Comparison of ENCODE assay signal across 11 mouse cellular contexts in genomic region chr12:101016412-101016928, GRCm38 (mm10). TPM values are rescaled to one million over a fixed set of nuclear protein-coding genes. Genes with fewer than 3 reads are reported as not detected.
DNase-seq lines count a peak whose midpoint lies in the region; ATAC-seq and TF ChIP-seq lines count a peak whose summit lies in the region.
"Had no signal": no experiment of that assay in that cellular context is flagged by ENCODE, and none has a peak within 500 bp of the region (broad histone marks: within the 10 kb centered on the region; RNA-seq: fewer than 3 reads in every experiment).

No protein-coding gene starts in this region.

- H3K27ac ChIP-seq in kidney, embryonic 15.5 days: peak overlapping the region; percentile 76
- H3K27ac ChIP-seq in embryonic facial prominence, embryonic 12.5 days: 0 out of 2 replicates have a peak overlapping the region, but pooled peaks have one; percentile 31
- no peak overlapping the region for H3K27ac ChIP-seq in liver, embryonic 14.5 days
- H3K27ac ChIP-seq: neural tube, embryonic 12.5 days had no signal

- TF ChIP-seq CTCF in liver, embryonic 14.5 days (IDR thresholded peaks at IDR 0.05; ENCODE audit: low read depth): no peak

- peak overlapping the region; percentile 16; the same call in 1 of the 2 replicates for H3K4me2 ChIP-seq in kidney, embryonic 15.5 days
- H3K4me2 ChIP-seq in embryonic facial prominence, embryonic 12.5 days (replicated peaks): no peak overlapping the region
- 0 out of 2 replicates have a peak overlapping the region, but pooled peaks have one; percentile 11 for H3K4me2 ChIP-seq in liver, embryonic 14.5 days (ENCODE audit: low read depth)
- H3K4me2 ChIP-seq: neural tube, embryonic 12.5 days had no signal

- H3K27me3 ChIP-seq in kidney, embryonic 15.5 days: no peaks in the 10 kb centered on the region
- H3K27me3 ChIP-seq in embryonic facial prominence, embryonic 12.5 days: 0 out of 2 replicates have a peak, but pooled peaks cover 3% of the 10 kb centered on the region
- no peaks in the 10 kb centered on the region for H3K27me3 ChIP-seq in liver, embryonic 14.5 days (ENCODE audit: control insufficient read depth, insufficient read depth, low read length)
- H3K27me3 ChIP-seq: neural tube, embryonic 12.5 days had no signal

- peaks cover 15% of the 10 kb centered on the region for H3K36me3 ChIP-seq in kidney, embryonic 15.5 days
- H3K36me3 ChIP-seq in embryonic facial prominence, embryonic 12.5 days: no peaks in the 10 kb centered on the region
- peaks cover 6% of the 10 kb centered on the region; the same call in 1 of the 2 replicates for H3K36me3 ChIP-seq in liver, embryonic 14.5 days (replicated peaks; ENCODE audit: control insufficient read depth, insufficient read depth, low read depth)

- ATAC-seq in kidney, embryonic 15.5 days (replicated peaks; ENCODE audit: low FRiP score): no peak
- ATAC-seq in embryonic facial prominence, embryonic 12.5 days (ENCODE audit: insufficient number of reproducible peaks, insufficient read depth, low FRiP score, low TSS enrichment): no peak
- ATAC-seq in liver, embryonic 14.5 days (ENCODE audit: insufficient read depth): no peak

- H3K9ac ChIP-seq in kidney, embryonic 15.5 days: no peak overlapping the region
- no peak overlapping the region for H3K9ac ChIP-seq in embryonic facial prominence, embryonic 12.5 days
- H3K9ac ChIP-seq in liver, embryonic 14.5 days (replicated peaks): no peak overlapping the region

- no peaks in the 10 kb centered on the region for H3K9me3 ChIP-seq in kidney, embryonic 15.5 days (replicated peaks)
- no peaks in the 10 kb centered on the region for H3K9me3 ChIP-seq in embryonic facial prominence, embryonic 12.5 days
- H3K9me3 ChIP-seq in liver, embryonic 14.5 days (ENCODE audit: control insufficient read depth, low read length): no peaks in the 10 kb centered on the region
- H3K9me3 ChIP-seq: neural tube, embryonic 12.5 days had no signal

- WGBS in kidney, embryonic 15.5 days: 52% methylated on average over 5 of the region's 5 CpGs
- 35% methylated on average over 5 of the region's 5 CpGs for WGBS in embryonic facial prominence, embryonic 12.5 days
- 52% methylated on average over 5 of the region's 5 CpGs for WGBS in liver, embryonic 14.5 days (ENCODE audit: insufficient replicate concordance)

- peaks cover 88% of the 10 kb centered on the region for H3K4me1 ChIP-seq in kidney, embryonic 15.5 days
- peaks cover 31% of the 10 kb centered on the region for H3K4me1 ChIP-seq in embryonic facial prominence, embryonic 12.5 days
- peaks cover 46 to 67% of the 10 kb centered on the region in 2 experiments for H3K4me1 ChIP-seq in liver, embryonic 14.5 days (replicated peaks; ENCODE audit: control insufficient read depth in 2 of 2, insufficient read depth in 2 of 2, low read length in 1 of 2)

- no peak overlapping the region for H3K4me3 ChIP-seq in kidney, embryonic 15.5 days (replicated peaks)
- H3K4me3 ChIP-seq in embryonic facial prominence, embryonic 12.5 days: no peak overlapping the region
- H3K4me3 ChIP-seq in liver, embryonic 14.5 days (ENCODE audit: insufficient read depth in 1 of 2, low read depth in 2 of 2, low read length in 2 of 2): no peak overlapping the region
- H3K4me3 ChIP-seq: erythroblast, embryonic 14.5 days; neural tube, embryonic 12.5 days had no signal

- TF ChIP-seq EP300 in liver, embryonic 14.5 days (IDR thresholded peaks at IDR 0.05; ENCODE audit: low read depth): no peak

- DNase-seq in kidney, postnatal 36 days: no peak
- DNase-seq in ES-CJ7 (ENCODE audit: low read depth, low spot score): peak; percentile 94
- no peak for DNase-seq in liver, embryonic 14.5 days (ENCODE audit: low read depth in 3 of 3, low spot score in 3 of 3)
- no peak for DNase-seq in right cerebral cortex, postnatal 14 days
- DNase-seq in layer of hippocampus, postnatal 25 days (ENCODE audit: extremely low spot score in 1 of 2, low spot score in 1 of 2): no peak
- DNase-seq in right cerebral cortex, postnatal 4 days: no peak
- DNase-seq: cerebellum, adult 9-10 months had no signal

RNA-seq across cellular contexts. Expression of gene Ccdc88c, which starts 12.4 kb away (rescaled TPM):
- polyA plus RNA-seq in kidney, embryonic 15.5 days (2015; fragmentation: Nextera tagmentation; extraction: Ambion mirVana): 12.5 and 12.7 TPM in 2 replicates
- polyA plus RNA-seq in embryonic facial prominence, embryonic 12.5 days (2016; fragmentation: Nextera tagmentation; extraction: Ambion mirVana): 6.6 and 6.7 TPM in 2 replicates
- 9.2 and 9.3 TPM in 2 replicates for polyA plus RNA-seq in liver, embryonic 14.5 days (2012; rRNA removed)
- 5.3 and 6.2 TPM in 2 replicates for polyA plus RNA-seq in liver, embryonic 14.5 days (2014; fragmentation: Nextera tagmentation; extraction: Ambion mirVana)
- total RNA-seq in layer of hippocampus, postnatal 25 days (2021): 10 to 100 TPM; 26.7 to 40.1 TPM
